Mouse (Mus musculus) heart, postnatal 0 days (tissue): ENCODE measurements around the gene Paqr7. TPM values are rescaled to one million over a fixed set of nuclear protein-coding genes. Genes with fewer than 3 reads are reported as not detected.

Experiments used
- ATAC-seq: fragments of 200-750 bp; cut with Nextera tagmentation; 2 replicates; pipeline ENCODE4 v1.8.0; 2017; ENCODE audit warnings: low read depth, moderate number of reproducible peaks, moderate library complexity; ENCODE audit not compliant: insufficient read depth
- DNase-seq: peaks from one replicate; pipeline ENCODE4 v3.0.0-alpha.2; 2016; ENCODE audit warnings: low spot score
- H3K27ac ChIP-seq: fragments of 300-500 bp; sonication (generic); 2 replicates; pipeline ENCODE4 v1.5.1; 2014; ENCODE audit warnings: low read depth, mild to moderate bottlenecking
- H3K27me3 ChIP-seq: fragments of 300-500 bp; sonication (generic); 2 replicates; pipeline ENCODE4 v1.6.1; 2014; ENCODE audit warnings: low read length, mixed read lengths; ENCODE audit not compliant: control insufficient read depth, insufficient read depth
- H3K36me3 ChIP-seq: fragments of 300-500 bp; sonication (generic); replicated peaks from 2 replicates; pipeline ENCODE4 v1.6.1; 2014; ENCODE audit warnings: low read length, mixed read lengths; ENCODE audit not compliant: control insufficient read depth, insufficient read depth
- H3K4me1 ChIP-seq: fragments of 300-500 bp; sonication (generic); 2 replicates; pipeline ENCODE4 v1.6.1; 2014; ENCODE audit warnings: antibody characterized with exemption; ENCODE audit not compliant: control insufficient read depth, insufficient read depth
- H3K4me2 ChIP-seq: fragments of 300-500 bp; sonication (generic); 2 replicates; pipeline ENCODE4 v1.6.1; 2014; ENCODE audit warnings: low read depth, mild to moderate bottlenecking, low read length, moderate library complexity
- H3K4me3 ChIP-seq: fragments of 300-500 bp; sonication (generic); 2 replicates; pipeline ENCODE4 v1.5.1; 2014; ENCODE audit warnings: low read depth, low read length
- H3K9ac ChIP-seq: fragments of 300-500 bp; sonication (generic); replicated peaks from 2 replicates; pipeline ENCODE4 v1.6.1; 2014; ENCODE audit warnings: low read depth, low read length, mixed read lengths
- H3K9me3 ChIP-seq: fragments of 300-500 bp; sonication (generic); replicated peaks from 2 replicates; pipeline ENCODE4 v1.6.1; 2016; ENCODE audit warnings: low read length; ENCODE audit not compliant: control insufficient read depth
- CTCF ChIP-seq: IDR thresholded peaks from 2 replicates; pipeline ENCODE4 v1.5.1; 2016; ENCODE audit warnings: antibody characterized with exemption, control low read depth, low read depth
- EP300 ChIP-seq: IDR thresholded peaks from 2 replicates; pipeline ENCODE4 v1.6.1; 2016; ENCODE audit warnings: antibody characterized with exemption, low read depth
- WGBS: fragments of 180-500 bp; shearing (Covaris S2); extraction: QIAGEN DNeasy Blood & Tissue Kit; methylation state at CpG from one replicate; pipeline ENCODE4 v1.1.7; 2014; 5-methylcytosine and 5-hydroxymethylcytosine counted together
- polyA plus RNA-seq: library from polyadenylated mRNA; unstranded; fragments of >200 nt; fragmentation: Nextera tagmentation; extraction: Ambion mirVana; gene quantifications from 2 replicates; pipeline ENCODE4 v1.2.1, GENCODE M21; 2015
- total RNA-seq: library from RNA; depleted of rRNA; stranded (reverse); fragments of >200 nt; gene quantifications from 2 replicates; pipeline ENCODE4 v1.2.3, GENCODE M21; 2014; ENCODE audit warnings: low replicate concordance

Gene Paqr7
- total and polyA plus RNA-seq, 2 experiments from 2014 or later: 15.4 to 25.4 TPM

DNA sequence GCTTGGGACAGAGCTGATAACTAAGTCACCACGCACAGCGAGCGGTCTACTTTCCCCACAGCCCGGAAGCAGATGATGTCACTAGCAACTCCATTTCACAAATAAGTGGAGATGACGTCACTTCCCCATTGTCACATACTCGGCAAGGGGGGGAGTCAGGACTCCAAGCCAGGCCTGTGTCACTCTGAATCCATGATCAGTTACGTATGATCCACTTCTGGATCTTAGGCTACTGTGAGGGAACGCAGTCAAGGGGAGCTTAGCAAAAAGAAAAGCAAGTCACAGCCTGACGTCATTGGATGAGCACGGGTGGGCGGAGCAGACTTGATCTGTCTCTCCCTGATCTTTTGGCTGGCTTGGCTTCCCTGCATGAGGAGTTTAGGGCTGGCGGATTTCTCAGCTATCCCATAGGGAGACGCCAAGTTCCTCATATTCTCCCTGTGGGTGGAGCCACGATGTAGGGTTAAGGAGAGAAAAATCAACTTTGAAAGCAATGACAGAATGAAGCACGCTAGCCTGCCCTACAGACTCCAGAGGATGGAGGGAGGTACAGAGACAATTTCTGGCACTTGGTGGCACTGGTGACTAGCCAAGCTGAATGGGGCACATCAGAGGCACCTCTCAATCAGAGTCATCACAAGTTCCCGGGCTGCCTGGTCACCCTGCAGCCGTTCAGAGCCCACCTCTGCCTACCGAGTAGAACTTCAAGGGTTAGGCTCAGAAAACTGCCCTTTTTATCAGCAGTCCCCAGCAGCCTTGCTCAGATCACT lies 51.9 kb downstream of the Paqr7 start:
- H3K9me3 ChIP-seq: no peaks in the 10 kb centered on the region
- peak; percentile 70 for DNase-seq
- TF ChIP-seq CTCF (peak; percentile 20), EP300 (no peak)
- H3K4me1 ChIP-seq: peaks cover 16% of the 10 kb centered on the region
- H3K4me3 ChIP-seq: no peak overlapping the region
- peaks cover 26% of the 10 kb centered on the region for H3K36me3 ChIP-seq
- H3K9ac ChIP-seq: no peak overlapping the region
- no peaks in the 10 kb centered on the region for H3K27me3 ChIP-seq
- 46% methylated on average over 18 of the region's 18 CpGs for WGBS
- H3K4me2 ChIP-seq: no peak overlapping the region
- ATAC-seq: peak; percentile 6; the same call in 1 of the 2 replicates
- H3K27ac ChIP-seq: peak overlapping the region; percentile 21; the same call in 1 of the 2 replicates

DNA sequence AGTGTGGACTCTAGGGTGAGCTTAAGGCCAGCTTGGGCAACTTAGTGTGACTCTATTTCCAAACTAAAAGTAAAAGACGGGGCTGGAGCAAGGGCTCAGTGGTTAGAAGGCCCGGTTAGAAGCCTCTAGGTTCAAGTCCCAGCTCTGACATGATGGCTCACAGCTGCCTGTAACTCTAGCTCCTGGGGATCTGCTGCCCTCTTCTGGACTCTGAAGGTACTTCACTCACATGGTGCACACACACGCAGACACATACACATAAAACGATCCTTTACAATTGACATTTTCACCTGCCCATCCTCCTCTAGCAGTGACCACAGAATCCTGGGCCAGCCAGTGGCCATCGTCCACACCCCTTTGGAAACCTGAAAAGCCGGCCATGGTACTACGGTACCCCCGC lies 53.4 kb downstream of the Paqr7 start:
- TF ChIP-seq CTCF: 0 out of 2 replicates have a peak, but pooled peaks have one; percentile 9
- TF ChIP-seq EP300: no peak
- H3K27me3 ChIP-seq: no peaks in the 10 kb centered on the region
- DNase-seq (no peak), ATAC-seq (no peak)
- H3K27ac ChIP-seq: no peak overlapping the region
- no peaks in the 10 kb centered on the region for H3K9me3 ChIP-seq
- H3K36me3 ChIP-seq: peaks cover 16% of the 10 kb centered on the region
- peaks cover 16% of the 10 kb centered on the region for H3K4me1 ChIP-seq
- H3K4me3 ChIP-seq: no peak overlapping the region
- 98% methylated on average over 8 of the region's 8 CpGs for WGBS
- no peak overlapping the region for H3K9ac ChIP-seq
- no peak overlapping the region for H3K4me2 ChIP-seq

DNA sequence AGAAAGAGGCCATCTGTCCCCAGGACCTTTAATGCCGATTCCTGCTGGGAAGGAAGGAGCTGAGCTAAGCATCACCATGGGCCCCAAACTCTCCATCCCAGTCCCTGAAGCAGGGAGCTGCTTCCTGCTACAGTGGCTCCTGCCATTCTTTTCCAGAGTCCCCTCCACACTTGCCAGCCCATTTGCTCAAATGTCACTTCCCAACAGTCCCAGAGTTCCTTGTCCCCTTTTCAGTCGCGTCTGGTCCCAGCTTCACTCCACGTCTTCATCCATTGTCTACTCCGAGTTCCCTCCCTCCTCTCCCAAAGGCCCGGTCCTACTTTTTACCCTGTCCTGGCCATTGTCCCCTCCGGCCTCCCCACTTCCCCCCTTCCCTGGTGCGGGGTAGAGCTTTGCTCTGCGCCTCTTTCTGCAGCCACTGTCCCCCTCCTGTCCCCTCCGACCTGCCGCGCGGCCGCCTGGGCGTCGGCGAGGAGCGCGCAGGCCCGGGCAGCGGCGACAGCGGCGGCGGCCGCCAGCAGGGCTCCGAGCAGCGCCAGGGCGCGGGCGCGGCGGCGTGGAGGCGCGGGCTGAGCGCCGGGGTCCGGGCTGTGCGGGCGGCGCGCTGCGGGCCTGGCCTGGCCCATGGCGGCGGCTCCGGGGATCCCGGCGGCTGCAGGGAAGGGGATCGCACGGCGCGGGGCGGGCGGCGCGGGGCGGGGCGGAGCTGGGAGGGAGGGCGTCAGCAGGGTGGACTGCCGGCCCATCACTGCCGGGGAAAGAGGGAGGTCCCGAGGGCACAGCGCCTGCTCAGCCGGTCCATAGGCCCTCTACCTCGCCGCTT lies 55.2 kb downstream of the Paqr7 start, which contains the start of gene Selenon:
TSS of gene Selenon (minus strand) at position 673 of the 823 bp plus-strand sequence.
- peak within 1 kb of the TSS; percentile 66 for H3K4me3 ChIP-seq
- H3K36me3 ChIP-seq: peaks cover 10% of the 10 kb centered on the region
- DNase-seq (peak; percentile 75), ATAC-seq (peak; percentile 78)
- no peak for TF ChIP-seq CTCF
- peaks cover 16% of the 10 kb centered on the region for H3K4me1 ChIP-seq
- WGBS: 1% methylated on average over 53 of the region's 67 CpGs
- peak within 1 kb of the TSS; percentile 84 for H3K27ac ChIP-seq
- peak within 1 kb of the TSS; percentile 91 for H3K9ac ChIP-seq
- no peaks in the 10 kb centered on the region for H3K9me3 ChIP-seq
- H3K4me2 ChIP-seq: peak within 1 kb of the TSS; percentile 77
- no peaks in the 10 kb centered on the region for H3K27me3 ChIP-seq

DNA sequence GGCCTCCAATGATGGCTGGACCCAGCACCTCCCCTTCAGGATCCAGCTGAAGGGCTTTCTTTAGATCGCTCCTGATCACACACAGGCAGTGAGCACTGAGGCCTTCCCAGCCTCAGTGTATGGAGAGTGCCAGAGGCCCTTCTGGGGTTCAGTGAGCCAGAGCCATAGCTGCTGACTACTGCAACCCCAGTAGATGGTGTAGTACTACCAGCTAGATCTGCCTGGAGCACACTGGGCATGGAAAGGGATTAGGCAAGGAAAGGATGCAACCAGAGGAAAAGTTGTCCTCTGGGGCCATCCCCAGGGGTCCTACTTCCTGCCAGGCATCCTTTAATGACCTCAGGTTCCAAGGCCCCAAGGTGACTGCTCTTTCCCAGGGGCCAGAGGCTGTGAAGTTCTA lies 57.1 kb downstream of the Paqr7 start:
- Histone ChIP-seq H3K4me1 (peaks cover 9% of the 10 kb centered on the region), H3K27ac (no peak overlapping the region), H3K27me3 (no peaks in the 10 kb centered on the region), H3K36me3 (peaks cover 10% of the 10 kb centered on the region), H3K4me2 (no peak overlapping the region), H3K9ac (no peak overlapping the region), H3K4me3 (no peak overlapping the region), H3K9me3 (no peaks in the 10 kb centered on the region)
- TF ChIP-seq EP300: no peak
- TF ChIP-seq CTCF: peak; percentile 36
- DNase-seq (no peak), ATAC-seq (no peak)
- 63% methylated on average over 1 of the region's 1 CpGs for WGBS

DNA sequence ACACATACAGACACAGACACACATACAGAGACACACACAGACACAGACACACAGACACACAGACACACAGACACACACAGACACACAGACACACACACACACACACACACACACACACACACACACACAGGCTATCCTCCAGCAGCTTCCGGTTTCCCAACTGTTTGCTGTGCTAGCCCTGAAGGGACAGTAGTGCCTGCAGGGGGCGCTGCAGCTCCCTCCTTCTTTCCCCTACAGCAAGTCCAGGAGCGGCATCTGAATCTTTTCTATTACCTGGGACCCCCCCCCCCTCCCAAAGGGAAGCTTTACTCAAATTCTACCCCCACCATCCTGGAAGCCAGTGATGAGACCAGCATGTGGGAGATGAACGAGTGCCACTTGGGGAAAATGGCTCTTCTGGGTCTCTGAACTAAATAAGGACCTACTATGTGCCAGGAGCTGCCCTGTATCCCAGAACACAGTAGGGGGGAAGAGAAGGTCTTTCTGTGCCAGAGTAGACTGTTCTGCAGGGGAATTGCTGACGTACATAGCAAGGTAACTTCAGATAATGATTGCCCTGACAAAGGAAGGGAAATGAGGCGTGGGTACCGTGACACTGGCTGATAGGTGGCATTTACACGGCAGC lies 59.6 kb downstream of the Paqr7 start:
- no peak overlapping the region for H3K27ac ChIP-seq
- TF ChIP-seq EP300 (no peak), CTCF (peak; percentile 47)
- peaks cover 5% of the 10 kb centered on the region for H3K4me1 ChIP-seq
- 69% methylated on average over 8 of the region's 8 CpGs for WGBS
- H3K36me3 ChIP-seq: 0 out of 2 replicates have a peak, but pooled peaks cover 6% of the 10 kb centered on the region
- no peaks in the 10 kb centered on the region for H3K27me3 ChIP-seq
- peak; percentile 39 for DNase-seq
- no peak overlapping the region for H3K4me3 ChIP-seq
- H3K9ac ChIP-seq: no peak overlapping the region
- H3K4me2 ChIP-seq: no peak overlapping the region
- no peaks in the 10 kb centered on the region for H3K9me3 ChIP-seq
- ATAC-seq: no peak
